ENCODE assay signal across 8 mouse cellular contexts in genomic region chr7:126696303-126696702, GRCm38 (mm10). TPM values are rescaled to one million over a fixed set of nuclear protein-coding genes. Genes with fewer than 3 reads are reported as not detected.
DNase-seq lines count a peak whose midpoint lies in the region; ATAC-seq and TF ChIP-seq lines count a peak whose summit lies in the region.

No protein-coding gene starts in this region.

- in situ Hi-C loops in ES-E14 (cut with MboI; ENCODE audit: low sequenced_read_pairs in 2 of 2, unreplicated experiment in 2 of 2): no loop called here

- WGBS in heart, embryonic 12.5 days: 4% methylated on average over 17 of the region's 17 CpGs
- 6% methylated on average over 17 of the region's 17 CpGs for WGBS in heart, embryonic 16.5 days
- whole genome bisulfite sequencing in macrophage (ENCODE audit: missing documents): 10% methylated on average over 17 of the region's 17 CpGs

- H3K79me2 ChIP-seq in macrophage (ENCODE audit: inconsistent target): peaks cover 70% of the 10 kb centered on the region

- no peaks in the 10 kb centered on the region for H3K27me3 ChIP-seq in heart, embryonic 12.5 days (replicated peaks)
- no peaks in the 10 kb centered on the region for H3K27me3 ChIP-seq in heart, embryonic 16.5 days (ENCODE audit: control insufficient read depth, insufficient read depth, low read length)

- peak overlapping the region; percentile 93 for H3K9ac ChIP-seq in heart, embryonic 12.5 days
- peak overlapping the region; percentile 95 for H3K9ac ChIP-seq in ES-E14 (ENCODE audit: insufficient read depth, low read depth, low read length, poor library complexity, severe bottlenecking)
- H3K9ac ChIP-seq in heart, embryonic 16.5 days (ENCODE audit: low read length): peak overlapping the region; percentile 82

- ATAC-seq in heart, embryonic 12.5 days (ENCODE audit: insufficient number of reproducible peaks, low FRiP score): no peak
- ATAC-seq in heart, embryonic 16.5 days (replicated peaks; ENCODE audit: extremely low read depth, insufficient read depth, low FRiP score): no peak

- H3K4me1 ChIP-seq in heart, embryonic 12.5 days (replicated peaks): peaks cover 21% of the 10 kb centered on the region
- H3K4me1 ChIP-seq in ES-E14 (ENCODE audit: control insufficient read depth in 2 of 2, insufficient read depth in 2 of 2, low read length in 2 of 2, poor library complexity in 1 of 2): peaks cover 3 to 18% of the 10 kb centered on the region in 2 experiments; a peak in 2 of 4 replicates
- peaks cover 27% of the 10 kb centered on the region for H3K4me1 ChIP-seq in heart, embryonic 16.5 days (ENCODE audit: control insufficient read depth, insufficient read depth, low read length)

- no peaks in the 10 kb centered on the region for H3K9me3 ChIP-seq in heart, embryonic 12.5 days (replicated peaks)
- H3K9me3 ChIP-seq in ES-E14 (ENCODE audit: control insufficient read depth, insufficient read depth, low read depth, low read length): no peaks in the 10 kb centered on the region
- H3K9me3 ChIP-seq in heart, embryonic 16.5 days (replicated peaks; ENCODE audit: control insufficient read depth, low read length): no peaks in the 10 kb centered on the region

- peaks cover 15% of the 10 kb centered on the region for H3K36me3 ChIP-seq in heart, embryonic 12.5 days
- H3K36me3 ChIP-seq in ES-E14 (ENCODE audit: control insufficient read depth, insufficient read depth, low read length, poor library complexity, severe bottlenecking) (peaks cover 25% of the 10 kb centered on the region), macrophage (ENCODE audit: inconsistent target) (peaks cover 33% of the 10 kb centered on the region)
- peaks cover 9% of the 10 kb centered on the region for H3K36me3 ChIP-seq in heart, embryonic 16.5 days (ENCODE audit: control insufficient read depth, insufficient read depth)

- H3K4me2 ChIP-seq in heart, embryonic 12.5 days: peak overlapping the region; percentile 82
- H3K4me2 ChIP-seq in heart, embryonic 16.5 days (ENCODE audit: low read depth, low read length): peak overlapping the region; percentile 89

- DNase-seq in heart, postnatal 14 days: no peak
- DNase-seq in ES-E14 (ENCODE audit: low read depth, low spot score): no peak
- DNase-seq in ovary, postnatal 10 days (ENCODE audit: low spot score): no peak
- DNase-seq in adrenal gland, postnatal 25 days: no peak
- no peak for DNase-seq in yolk sac, embryonic 10.5 days (ENCODE audit: low spot score)

- 0 out of 2 replicates have a peak overlapping the region, but pooled peaks have one; percentile 95 for H3K27ac ChIP-seq in heart, embryonic 12.5 days (ENCODE audit: poor library complexity, severe bottlenecking)
- H3K27ac ChIP-seq in ES-E14 (ENCODE audit: insufficient read depth, low read depth, low read length, poor library complexity, severe bottlenecking): no peak overlapping the region
- no peak overlapping the region for H3K27ac ChIP-seq in heart, embryonic 16.5 days (ENCODE audit: low read length)
- peak overlapping the region; percentile 94 for H3K27ac ChIP-seq in macrophage

- intact Hi-C loops in heart, postnatal 14 days (cut with DNase I): loop anchor here (5.0 kb wide), 1 partner anchor 209 kb away; the partner anchor contains the start of gene Tufm

- peak overlapping the region; percentile 87 for H3K4me3 ChIP-seq in heart, embryonic 12.5 days
- peak overlapping the region; percentile 95 for H3K4me3 ChIP-seq in ES-E14 (ENCODE audit: insufficient read depth in 1 of 2, low read depth in 1 of 2, low read length in 2 of 2, poor library complexity in 1 of 2, severe bottlenecking in 1 of 2)
- peak overlapping the region; percentile 86 for H3K4me3 ChIP-seq in heart, embryonic 16.5 days (ENCODE audit: low read length)
- peak overlapping the region; percentile 87 for H3K4me3 ChIP-seq in macrophage (ENCODE audit: inconsistent target)

TF ChIP-seq in ES-E14, 5 proteins besides CTCF, POLR2A, EP300 and RAD21:
- TF ChIP-seq ZNF384 (IDR thresholded peaks at IDR 0.05; ENCODE audit: low read depth, low read length): no peak
- no peak for TF ChIP-seq CHD2 (IDR thresholded peaks at IDR 0.05; ENCODE audit: low read depth, low read length)
- no peak for TF ChIP-seq ZC3H11A (IDR thresholded peaks at IDR 0.05; ENCODE audit: borderline replicate concordance, low read depth, low read length)
- no peak for TF ChIP-seq MAFK (IDR thresholded peaks at IDR 0.05; ENCODE audit: insufficient read depth, low read depth, low read length)
- TF ChIP-seq HCFC1 (IDR thresholded peaks at IDR 0.05; ENCODE audit: borderline replicate concordance, insufficient read depth, low read length): no peak

RNA-seq across cellular contexts. Expression of gene Slx1b, which starts 0.7 kb away (rescaled TPM):
- 6.9 and 7.5 TPM in 2 replicates for polyA plus RNA-seq in heart, embryonic 12.5 days (2016; fragmentation: Nextera tagmentation; extraction: Ambion mirVana)
- total RNA-seq in heart, postnatal 14 days (2021): 1 to 10 TPM; 5.7 to 7.7 TPM
- 22.3 and 27.7 TPM in 2 replicates for total RNA-seq in ES-E14 (2012; rRNA removed)
- 6.6 and 6.7 TPM in 2 replicates for polyA plus RNA-seq in heart, embryonic 16.5 days (2015; fragmentation: Nextera tagmentation; extraction: Ambion mirVana)
- total RNA-seq in macrophage (2018; cell fraction: chromatin; rRNA removed): 10 to 100 TPM in 13 of 26 experiments, 1 to 10 TPM in 13; 3.3 to 23.9 (median 9.0) TPM
- 1 to 10 TPM; 1.8 to 7.4 (median 5.6) TPM for total RNA-seq in macrophage (2018; cell fraction: cytosol; rRNA removed)
- 10 to 100 TPM in 12 of 26 experiments, 1 to 10 TPM in 14; 2.4 to 24.5 (median 9.1) TPM for total RNA-seq in macrophage (2018; cell fraction: nucleus; rRNA removed)
- polyA plus RNA-seq in macrophage (2018): 4.2 to 7.9 TPM (median 4.8 TPM) in 3 replicates
- total RNA-seq in adrenal gland, postnatal 25 days (2021): 12.8 and 17.5 TPM in 2 replicates

RNA-seq across cellular contexts. Expression of gene Bola2, which starts 1.1 kb away (rescaled TPM):
- 102 and 120 TPM in 2 replicates for polyA plus RNA-seq in heart, embryonic 12.5 days (2016; fragmentation: Nextera tagmentation; extraction: Ambion mirVana)
- total RNA-seq in heart, postnatal 14 days (2021): 10 to 100 TPM; 49.2 to 51.2 TPM
- total RNA-seq in ES-E14 (2012; rRNA removed): 187 and 246 TPM in 2 replicates
- polyA plus RNA-seq in heart, embryonic 16.5 days (2015; fragmentation: Nextera tagmentation; extraction: Ambion mirVana): 75.4 and 85.6 TPM in 2 replicates
- total RNA-seq in macrophage (2018; cell fraction: chromatin; rRNA removed): 10 to 100 TPM in 20 of 26 experiments, 1 to 10 TPM in 6; 2.6 to 57.7 (median 19.4) TPM
- 100 to 1,000 TPM in 2 of 26 experiments, 10 to 100 TPM in 24; 47.6 to 105 (median 80.6) TPM for total RNA-seq in macrophage (2018; cell fraction: cytosol; rRNA removed)
- total RNA-seq in macrophage (2018; cell fraction: nucleus; rRNA removed): 10 to 100 TPM in 23 of 26 experiments, 1 to 10 TPM in 3; 7.4 to 71.2 (median 33.6) TPM
- polyA plus RNA-seq in macrophage (2018): 39.1 to 134 TPM (median 42.4 TPM) in 3 replicates
- 83.3 and 85.8 TPM in 2 replicates for total RNA-seq in adrenal gland, postnatal 25 days (2021)

RNA-seq across cellular contexts. Expression of gene Coro1a, which starts 11.3 kb away (rescaled TPM):
- polyA plus RNA-seq in heart, embryonic 12.5 days (2016; fragmentation: Nextera tagmentation; extraction: Ambion mirVana): 9.2 and 9.8 TPM in 2 replicates
- 10 to 100 TPM in 1 of 2 experiments, 1 to 10 TPM in 1; 8.8 to 28.1 TPM for total RNA-seq in heart, postnatal 14 days (2021)
- 4.1 and 10.3 TPM in 2 replicates for total RNA-seq in ES-E14 (2012; rRNA removed)
- polyA plus RNA-seq in heart, embryonic 16.5 days (2015; fragmentation: Nextera tagmentation; extraction: Ambion mirVana): 57.7 and 131 TPM in 2 replicates
- total RNA-seq in macrophage (2018; cell fraction: chromatin; rRNA removed): 100 to 1,000 TPM in 24 of 26 experiments, 10 to 100 TPM in 2; 41.0 to 569 (median 277) TPM
- total RNA-seq in macrophage (2018; cell fraction: cytosol; rRNA removed): 100 to 1,000 TPM; 120 to 264 (median 176) TPM
- total RNA-seq in macrophage (2018; cell fraction: nucleus; rRNA removed): 100 to 1,000 TPM; 109 to 332 (median 183) TPM
- 69.4 to 223 TPM (median 209 TPM) in 3 replicates for polyA plus RNA-seq in macrophage (2018)
- 3.5 and 8.0 TPM in 2 replicates for total RNA-seq in adrenal gland, postnatal 25 days (2021)

RNA-seq across cellular contexts. Expression of gene Sult1a1, which starts 20.1 kb away (rescaled TPM):
- polyA plus RNA-seq in heart, embryonic 12.5 days (2016; fragmentation: Nextera tagmentation; extraction: Ambion mirVana): 3.7 TPM in 2 replicates
- total RNA-seq in heart, postnatal 14 days (2021): 10 to 100 TPM; 38.6 to 43.2 TPM
- total RNA-seq in ES-E14 (2012; rRNA removed): 0.22 TPM in 1 of 2 replicates, not detected in the other
- polyA plus RNA-seq in heart, embryonic 16.5 days (2015; fragmentation: Nextera tagmentation; extraction: Ambion mirVana): 17.4 and 18.5 TPM in 2 replicates
- total RNA-seq in macrophage (2018; cell fraction: chromatin; rRNA removed): 1 to 10 TPM in 20 of 26 experiments, under 1 TPM in 3, not detected in 3; 0.74 to 6.1 (median 1.8) TPM
- 1 to 10 TPM in 25 of 26 experiments, under 1 TPM in 1; 0.95 to 8.6 (median 3.4) TPM for total RNA-seq in macrophage (2018; cell fraction: cytosol; rRNA removed)
- 1 to 10 TPM in 16 of 26 experiments, under 1 TPM in 7, not detected in 3; 0.36 to 8.6 (median 1.5) TPM for total RNA-seq in macrophage (2018; cell fraction: nucleus; rRNA removed)
- 1.7 to 8.8 TPM (median 7.5 TPM) in 3 replicates for polyA plus RNA-seq in macrophage (2018)
- 29.6 and 31.0 TPM in 2 replicates for total RNA-seq in adrenal gland, postnatal 25 days (2021)

RNA-seq across cellular contexts. Expression of gene Sgf29, which starts 47.2 kb away (rescaled TPM):
- 26.9 and 27.2 TPM in 2 replicates for polyA plus RNA-seq in heart, embryonic 12.5 days (2016; fragmentation: Nextera tagmentation; extraction: Ambion mirVana)
- total RNA-seq in heart, postnatal 14 days (2021): 10 to 100 TPM; 24.6 to 28.6 TPM
- total RNA-seq in ES-E14 (2012; rRNA removed): 35.8 and 55.3 TPM in 2 replicates
- polyA plus RNA-seq in heart, embryonic 16.5 days (2015; fragmentation: Nextera tagmentation; extraction: Ambion mirVana): 36.1 and 39.1 TPM in 2 replicates
- total RNA-seq in macrophage (2018; cell fraction: chromatin; rRNA removed): 10 to 100 TPM in 21 of 26 experiments, 1 to 10 TPM in 5; 3.7 to 39.6 (median 21.9) TPM
- total RNA-seq in macrophage (2018; cell fraction: cytosol; rRNA removed): 10 to 100 TPM; 10.2 to 23.4 (median 16.9) TPM
- 10 to 100 TPM in 18 of 26 experiments, 1 to 10 TPM in 8; 4.0 to 36.7 (median 16.2) TPM for total RNA-seq in macrophage (2018; cell fraction: nucleus; rRNA removed)
- polyA plus RNA-seq in macrophage (2018): 12.5 to 21.7 TPM (median 17.0 TPM) in 3 replicates
- 37.5 and 41.1 TPM in 2 replicates for total RNA-seq in adrenal gland, postnatal 25 days (2021)

Comparison
In these comparisons a context has a peak if more than half of its experiments do, and no peak if none do; other contexts are left out.
1. H3K27ac ChIP-seq: peak in heart, embryonic 12.5 days (single experiment) and macrophage (single experiment); none in ES-E14 (single experiment) and heart, embryonic 16.5 days (single experiment).
2. Peak in every context shown above with its lines, with median percentiles within 50 percentile points of each other: H3K4me3 ChIP-seq and H3K9ac ChIP-seq.